Mouse (Mus musculus) hematopoietic stem cell, adult 5-6 weeks (primary cell): ENCODE results near the gene Mgat4c. TPM values are rescaled to one million over a fixed set of nuclear protein-coding genes. Genes with fewer than 3 reads are reported as not detected.

Experiments
- ATAC-seq, 2 experiments: fragments of 125-278 bp in 1 of 2; replicated peaks in 1 of 2; 2 replicates each; pipeline ENCODE4 v1.8.0; 2016 to 2017; ENCODE audit warnings: inconsistent platforms in 2 of 2, mild to moderate bottlenecking in 2 of 2, moderate number of reproducible peaks in 2 of 2, low read depth in 1 of 2, moderate TSS enrichment in 1 of 2; ENCODE audit not compliant: low FRiP score in 2 of 2, poor library complexity in 2 of 2, severe bottlenecking in 2 of 2, insufficient read depth in 1 of 2, low TSS enrichment in 1 of 2
- total RNA-seq: library from RNA; stranded (forward); fragments of 172-1452, 232-1000 nt; gene quantifications from 2 replicates; pipeline ENCODE4 v1.2.3, GENCODE M21; 2017

Mgat4c gene
- total RNA-seq, 1 experiment from 2014 or later = 0.35 TPM

DNA sequence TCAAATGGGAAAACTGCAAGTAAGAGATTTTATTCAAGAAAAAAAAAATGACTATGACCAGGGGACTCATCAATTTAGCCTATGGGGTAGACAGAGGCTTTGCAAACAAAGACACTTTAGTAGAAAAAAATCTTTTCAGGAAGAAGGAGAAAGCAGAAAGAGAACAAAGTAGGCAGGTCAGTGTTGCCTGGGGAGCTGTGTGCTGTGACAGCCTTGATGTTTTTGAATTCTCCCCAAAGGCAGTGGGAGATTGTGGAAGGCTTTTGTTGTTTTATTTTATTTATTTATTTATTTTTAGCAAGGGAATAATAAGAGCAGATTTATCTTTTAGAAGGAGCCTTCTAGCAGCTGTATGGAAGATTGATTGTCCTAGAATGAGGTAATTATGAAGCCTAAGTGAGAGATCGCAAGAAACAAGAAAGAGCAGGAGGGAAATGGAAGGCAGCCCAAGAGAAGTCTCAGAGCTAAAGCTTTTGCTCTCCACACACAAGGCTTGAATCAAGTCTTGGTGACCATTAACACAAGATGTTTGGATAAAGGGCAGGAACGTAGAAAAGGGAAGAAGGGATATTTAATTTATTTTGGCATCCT, 375.8 kb downstream of the Mgat4c start:
- ATAC-seq = no peak

DNA sequence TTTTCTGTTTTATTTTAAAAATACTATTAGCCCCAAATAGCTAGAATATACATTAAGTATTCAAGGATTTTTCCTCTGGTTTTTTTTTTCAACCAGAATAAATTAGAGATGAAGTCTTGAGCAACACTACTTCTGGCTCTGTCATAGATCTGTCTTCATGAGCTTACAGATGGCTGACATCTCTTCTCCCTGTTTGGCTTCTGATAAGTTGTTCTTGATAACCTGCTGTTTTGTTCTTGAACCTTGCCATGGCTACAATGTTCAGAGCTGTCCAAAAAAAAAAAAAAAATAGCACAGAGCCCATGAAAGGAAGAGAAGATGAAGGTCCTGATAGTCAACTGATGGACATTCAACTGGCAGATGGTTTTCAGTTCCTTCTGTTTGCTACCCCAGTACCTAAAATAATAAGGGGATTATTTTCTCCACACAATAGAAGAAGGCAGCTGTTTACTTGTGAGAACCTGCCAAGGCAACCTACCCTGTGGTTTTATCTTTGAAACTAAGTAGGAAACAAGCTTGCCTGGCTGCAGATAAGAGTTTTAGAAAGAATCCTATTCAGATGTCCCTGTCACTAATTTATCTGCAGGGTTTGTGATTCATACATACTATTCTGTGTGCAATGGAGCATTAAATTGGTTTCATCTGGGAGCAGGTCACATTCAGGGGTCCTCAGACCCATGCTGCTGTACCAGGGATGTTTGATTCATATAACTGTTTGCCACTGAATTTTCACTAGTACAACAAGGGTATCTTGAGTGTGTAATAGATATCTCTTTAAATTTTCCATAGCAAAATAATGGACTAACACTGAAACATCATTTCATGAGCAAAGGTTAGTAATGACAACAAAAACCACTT, 393.5 kb downstream of the Mgat4c start:
- ATAC-seq = no peak

DNA sequence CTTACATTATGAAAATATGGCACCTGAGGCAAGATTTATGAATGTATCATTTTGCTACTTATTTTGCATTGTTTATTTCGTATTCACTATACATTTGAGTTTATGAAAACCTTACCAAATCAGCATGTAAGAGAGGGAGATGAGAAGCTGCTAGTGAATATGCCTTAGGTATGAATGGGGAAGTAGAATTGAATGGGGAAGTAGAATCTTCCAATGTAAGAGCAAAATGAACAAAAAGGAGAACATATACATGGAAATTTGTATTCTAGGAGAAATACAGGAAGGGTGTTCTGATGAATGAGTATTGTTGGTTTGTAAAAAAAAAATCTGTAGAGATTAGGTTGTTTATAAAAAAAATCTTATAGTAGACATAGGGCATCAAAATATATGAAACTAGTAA, 441.9 kb downstream of the Mgat4c start:
- ATAC-seq = peak in 1 of 2 experiments; percentile 45; a peak in 1 of 4 replicates

DNA sequence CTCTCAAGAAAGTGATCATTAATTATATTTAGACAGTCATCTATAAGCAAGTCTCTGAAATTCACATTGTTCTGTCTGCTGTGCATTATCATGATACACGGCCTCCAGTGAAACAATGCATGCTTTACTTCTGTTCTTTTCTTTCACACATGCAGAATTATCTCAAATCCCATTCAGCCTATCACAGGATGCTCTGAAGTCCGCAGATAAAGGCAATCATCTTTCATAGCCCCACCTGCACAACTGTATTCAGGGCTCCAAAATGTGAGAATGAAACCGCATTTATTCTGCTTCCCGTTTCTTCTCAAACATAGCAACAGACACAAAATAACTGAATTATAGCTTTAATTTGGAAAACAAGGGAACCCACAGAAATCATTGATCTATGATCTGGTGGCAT, 446.1 kb downstream of the Mgat4c start:
- ATAC-seq = no peak

DNA sequence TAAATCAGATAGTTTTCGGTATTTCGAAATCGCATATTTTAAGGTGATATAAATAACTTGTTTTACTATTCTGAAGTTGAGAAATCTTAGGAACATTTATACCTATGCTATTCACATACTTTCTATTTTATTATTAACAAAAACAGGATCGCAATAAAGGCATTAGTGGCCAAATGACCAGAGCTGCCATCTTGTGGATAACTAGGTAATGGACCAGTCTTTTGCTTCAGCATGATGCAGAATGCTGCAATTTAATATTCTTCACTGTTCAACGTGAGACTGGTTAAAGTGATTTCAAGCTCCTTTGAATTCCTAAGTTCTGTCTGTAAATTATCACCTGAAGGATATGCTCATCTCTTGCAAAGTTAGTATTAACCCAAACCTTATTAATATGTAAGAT, 473.6 kb downstream of the Mgat4c start:
- ATAC-seq = no peak

DNA sequence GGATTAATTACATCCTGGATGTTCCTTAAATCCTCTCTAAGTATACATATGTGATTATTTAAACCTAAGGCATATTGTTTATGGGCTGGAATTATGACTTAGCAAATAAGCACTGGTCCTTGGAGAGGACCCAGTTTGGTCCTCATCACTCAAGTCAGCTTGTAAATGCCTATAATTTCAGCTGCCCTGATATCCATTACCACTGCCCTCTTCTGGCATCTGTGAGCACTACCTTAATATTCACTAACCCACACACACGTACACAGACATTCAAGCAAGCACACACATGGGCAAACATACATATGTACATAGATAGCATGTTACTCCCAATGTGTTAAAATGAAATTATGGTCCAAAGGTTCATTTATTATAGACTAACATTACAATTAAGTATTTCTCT, 474.6 kb downstream of the Mgat4c start:
- no peak; a peak in 1 of 4 replicates for ATAC-seq

DNA sequence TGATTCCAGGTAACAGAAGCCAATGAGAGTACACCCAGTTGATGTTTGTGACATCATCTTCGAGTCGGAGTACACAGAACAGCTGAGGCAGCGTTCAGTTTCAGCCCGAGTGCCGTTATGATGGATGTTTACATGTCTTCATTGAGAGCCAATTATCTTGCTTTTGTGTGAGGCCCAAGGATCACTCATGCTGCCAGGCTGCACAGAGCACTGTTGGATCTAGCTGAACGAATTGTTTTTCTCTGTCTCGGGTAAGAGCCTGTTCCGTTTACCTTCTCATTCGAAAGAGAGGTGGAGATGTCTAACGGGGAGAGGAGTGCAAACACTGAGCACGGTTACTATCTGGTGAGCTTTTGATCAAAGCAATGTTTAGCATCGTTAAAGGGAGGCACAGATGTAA, 477.5 kb downstream of the Mgat4c start:
- no peak for ATAC-seq

DNA sequence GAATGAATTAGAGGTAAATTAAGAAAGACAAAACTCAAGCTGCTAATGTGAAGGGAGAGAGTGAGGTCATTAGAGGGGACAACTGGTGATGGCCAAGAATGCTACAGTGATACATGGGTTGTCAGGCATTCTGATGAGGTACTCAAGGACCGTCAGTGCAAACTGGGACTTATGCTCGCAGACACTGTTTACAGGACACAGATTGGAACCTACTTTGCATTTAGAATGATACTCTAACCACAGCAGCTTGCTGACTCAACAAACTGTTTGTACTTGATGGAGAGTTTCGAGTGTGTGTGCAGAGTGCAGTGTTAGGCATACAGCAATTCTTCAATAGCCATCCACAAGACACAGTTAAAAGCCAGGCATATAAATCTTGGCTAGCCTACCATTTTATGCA, 503.4 kb downstream of the Mgat4c start:
- no peak for ATAC-seq

DNA sequence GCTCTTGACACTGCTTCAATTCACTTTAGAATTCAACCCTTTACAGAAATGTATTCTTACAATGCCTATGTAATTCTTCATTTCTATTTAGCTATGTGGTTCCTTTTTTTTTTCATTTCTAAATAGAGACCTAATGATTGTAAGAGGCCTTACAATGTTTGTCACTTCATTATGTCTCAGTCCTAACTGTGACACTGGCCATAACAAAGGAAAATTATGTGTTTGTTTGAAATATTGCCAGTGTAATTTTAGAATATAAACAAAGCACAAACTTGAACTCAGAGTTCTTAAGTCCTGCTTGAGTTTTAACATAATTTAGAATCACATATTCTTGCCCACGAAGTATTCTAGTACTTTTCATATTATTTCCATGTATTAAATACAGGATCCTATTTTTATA, 510.4 kb downstream of the Mgat4c start:
- ATAC-seq = no peak

DNA sequence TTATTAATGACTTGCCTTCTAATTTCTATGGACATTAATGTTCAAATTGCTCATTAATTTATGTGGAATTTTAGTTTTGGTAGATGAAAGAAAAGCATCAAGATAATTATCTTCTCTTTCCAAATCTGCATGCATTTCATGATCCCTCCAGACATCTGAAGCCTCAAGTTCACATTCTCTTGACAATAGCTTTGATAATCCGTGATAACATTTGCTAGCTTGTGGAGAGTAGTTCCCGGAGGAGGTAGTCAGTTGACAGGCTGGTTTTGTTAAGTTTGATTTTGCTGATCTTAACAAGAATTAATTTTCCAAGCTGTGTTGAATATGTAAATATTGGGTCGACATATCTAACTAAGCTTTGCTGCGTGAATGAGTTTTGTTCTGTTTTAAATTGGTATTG, 515.6 kb downstream of the Mgat4c start:
- no peak for ATAC-seq

DNA sequence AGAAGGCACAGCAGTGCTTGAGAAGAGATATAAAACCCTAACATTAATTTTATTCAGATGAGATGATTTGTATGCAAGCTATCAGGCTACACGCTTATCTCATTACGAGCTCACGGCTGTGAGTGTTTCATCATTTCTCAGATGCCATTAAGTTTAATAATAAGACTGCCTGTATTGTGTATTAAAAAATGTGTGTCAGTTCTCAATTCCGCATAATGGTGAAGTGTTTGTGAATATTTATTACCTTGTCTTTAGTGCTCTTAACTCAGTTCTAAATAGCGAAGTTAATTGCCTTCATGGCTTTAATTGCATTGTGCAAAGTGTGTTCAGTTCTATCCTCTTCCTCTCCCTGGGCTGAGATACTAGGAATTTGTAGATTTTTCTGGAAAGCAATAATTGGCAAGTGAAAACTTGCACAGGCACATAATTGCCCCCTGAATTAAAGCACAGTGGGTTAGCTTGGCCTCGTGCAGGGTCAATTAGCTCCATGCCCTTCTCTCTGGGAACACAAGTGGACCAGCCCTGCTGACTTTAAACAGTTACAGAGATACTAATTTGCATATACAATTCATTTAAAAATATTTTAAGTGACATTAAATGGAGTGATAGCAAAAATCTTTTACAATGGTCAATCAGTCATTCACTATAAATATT, 557.4 kb downstream of the Mgat4c start:
- no peak for ATAC-seq

DNA sequence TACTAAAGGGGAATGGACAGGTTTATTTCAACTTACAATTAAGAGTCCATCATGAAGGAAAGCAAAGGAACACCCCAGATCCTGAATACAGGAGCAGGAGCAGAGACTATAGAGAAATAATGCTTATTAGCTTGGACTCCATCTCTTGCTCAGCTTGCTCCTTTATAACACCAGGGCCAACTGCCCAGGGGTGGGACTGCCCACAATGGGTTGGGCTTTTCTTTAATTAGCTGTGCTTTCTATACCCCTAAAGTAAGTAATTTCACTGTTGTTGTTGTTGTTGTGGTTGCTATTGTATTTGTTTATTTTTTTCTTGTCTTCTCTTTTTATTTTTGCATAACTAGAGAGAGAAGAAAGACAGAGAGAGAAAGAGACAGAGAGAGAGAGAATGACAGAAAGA, 562.6 kb downstream of the Mgat4c start:
- no peak for ATAC-seq

DNA sequence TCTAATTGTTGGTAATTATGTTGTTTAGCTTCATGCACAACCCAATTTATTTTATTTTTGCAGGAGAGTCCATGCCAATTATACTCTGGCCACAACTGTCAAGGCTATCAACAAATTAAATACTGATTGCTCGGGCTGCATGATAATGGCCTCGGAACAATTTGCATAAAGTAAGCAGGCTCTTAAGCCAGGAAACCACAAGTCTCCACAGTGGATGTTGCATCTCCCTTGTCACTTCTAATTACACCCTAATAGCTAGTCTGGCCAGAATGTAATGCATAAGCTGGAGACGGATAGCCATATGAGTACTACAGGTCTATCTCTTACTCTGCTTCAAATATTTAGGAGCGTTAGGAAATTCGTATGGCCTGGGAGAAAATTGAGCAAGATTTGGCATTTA, 563.3 kb downstream of the Mgat4c start:
- ATAC-seq = no peak

DNA sequence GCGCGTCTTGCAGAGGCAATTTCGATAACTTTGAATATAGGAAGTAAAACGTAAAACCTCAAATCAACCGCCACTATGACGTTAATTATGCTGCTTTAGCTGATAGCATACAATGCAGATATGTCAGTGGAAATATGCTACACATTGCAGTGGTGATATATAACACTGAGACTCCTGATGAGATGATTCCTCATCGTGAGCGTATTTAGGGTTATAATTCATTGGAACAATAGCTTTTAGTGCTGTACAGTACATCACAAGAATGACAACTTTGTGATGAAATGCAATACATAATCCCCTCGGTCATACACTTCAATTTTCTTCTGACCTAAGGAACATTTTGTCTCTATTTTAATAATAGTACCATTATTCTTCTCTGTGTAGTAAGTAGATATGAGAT, 564.0 kb downstream of the Mgat4c start:
- ATAC-seq = no peak

DNA sequence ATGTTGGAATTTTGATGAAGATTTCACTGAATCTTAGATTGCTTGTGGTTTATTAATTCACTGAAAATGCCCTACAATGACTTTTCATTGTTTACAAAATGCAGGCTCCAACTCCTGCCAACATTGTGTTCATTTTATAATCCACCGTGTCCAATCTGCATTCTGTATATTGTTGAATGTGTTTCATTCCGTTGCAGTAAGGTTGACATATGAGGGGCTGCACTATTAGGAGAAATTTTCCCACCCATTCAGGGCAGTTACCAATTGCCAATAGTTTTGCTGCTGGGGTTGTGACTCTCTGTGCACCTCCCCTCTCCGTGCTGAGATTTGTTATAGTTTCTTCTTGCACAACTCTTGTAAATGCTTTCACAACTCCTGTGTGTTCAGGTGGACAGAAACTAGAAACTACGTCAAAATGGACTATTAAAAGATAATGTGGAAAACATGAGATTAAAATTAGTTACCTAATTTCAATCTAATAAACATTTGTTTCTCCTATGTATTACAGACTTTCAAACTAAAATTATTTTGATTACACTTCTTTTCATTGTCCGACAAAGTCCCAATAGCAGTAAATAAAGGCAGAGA, 627.7 kb downstream of the Mgat4c start:
- no peak for ATAC-seq

DNA sequence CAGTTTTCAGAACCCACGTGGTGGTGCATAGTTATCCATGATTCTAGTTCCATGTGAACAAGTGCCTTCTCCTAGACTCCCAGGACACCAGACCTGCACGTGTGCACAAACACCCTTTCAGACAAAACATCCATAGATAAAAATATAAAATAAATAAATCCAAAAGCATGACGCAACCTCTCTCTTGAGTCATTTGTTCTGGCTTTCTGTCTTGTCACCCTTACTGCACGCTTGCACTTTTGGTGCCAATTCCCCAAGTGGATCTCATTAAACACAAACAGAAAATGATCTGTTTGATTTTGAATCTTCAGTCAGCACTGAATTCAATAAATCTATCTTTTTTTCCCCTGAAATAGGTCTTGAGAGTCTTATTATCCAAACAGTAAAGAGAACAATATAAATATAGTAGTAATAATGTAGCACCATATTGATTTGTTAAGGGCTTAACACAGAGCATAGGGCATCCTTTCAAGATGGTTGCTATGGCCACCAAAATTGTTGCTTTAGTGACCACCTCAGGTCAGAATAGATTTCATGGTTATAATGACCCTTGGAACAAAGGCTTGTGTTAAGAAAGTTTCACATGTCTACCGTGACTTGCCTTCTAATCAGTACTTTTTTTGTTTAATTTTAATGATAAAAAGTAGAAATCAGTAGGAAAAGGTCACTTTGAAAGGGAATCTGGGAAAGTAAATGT, 684.5 kb downstream of the Mgat4c start:
- ATAC-seq = no peak

DNA sequence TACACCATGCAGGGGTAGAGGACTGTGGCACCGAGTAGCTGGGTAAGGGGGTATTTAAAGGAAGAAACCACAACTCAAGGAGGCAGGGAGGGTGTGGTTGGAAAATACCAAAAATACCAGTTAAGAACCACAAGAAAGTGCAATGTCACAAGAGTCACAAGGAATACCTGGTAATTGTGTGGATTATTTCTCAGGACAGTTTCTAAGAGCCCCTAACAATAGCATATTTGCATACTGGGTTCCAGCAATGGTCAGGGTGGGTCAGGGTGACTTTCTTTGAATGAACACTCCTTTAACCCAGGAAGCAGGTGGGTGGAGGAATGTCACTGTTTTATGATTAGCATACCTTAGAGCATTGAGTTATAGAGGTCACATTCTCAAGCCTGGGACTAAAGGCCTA, 689.3 kb downstream of the Mgat4c start:
- ATAC-seq = no peak

DNA sequence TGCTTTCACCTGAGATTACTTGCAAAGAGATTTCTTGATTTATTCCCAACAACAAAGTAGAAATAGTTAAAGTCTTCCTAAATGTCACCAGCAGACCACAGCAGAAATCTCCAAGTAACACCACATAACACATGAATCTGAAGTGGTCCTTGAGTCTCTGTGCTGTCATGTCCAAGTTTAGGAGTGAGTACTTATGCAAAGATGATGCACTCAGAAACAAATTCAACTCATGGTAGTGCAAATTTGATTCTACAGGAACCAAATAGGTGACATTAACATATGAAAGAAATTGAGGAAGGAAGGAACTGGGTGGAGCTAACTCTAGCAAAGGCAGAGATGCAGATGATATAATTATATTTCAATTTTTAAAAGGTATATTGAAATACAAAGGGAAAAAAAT, 690.8 kb downstream of the Mgat4c start:
- no peak for ATAC-seq
